Mouse (Mus musculus) cerebellum, adult 11 months (tissue): ENCODE measurements around the gene Kit.

Experiments
- DNase-seq: peaks from one replicate; pipeline ENCODE4 v3.0.0; 2022

The Kit gene

GRCm38 (mm10) chr5:75574852-75575566, at the start of gene Kit:
TSS of gene Kit (plus strand) at chr5:75574916.
- peak; percentile 24 for DNase-seq

GRCm38 (mm10) chr5:75536156-75536555, 38.6 kb upstream of the Kit start:
- DNase-seq = no peak

- no peak for DNase-seq
Measured at GRCm38 (mm10) chr5:75537717-75538116, 37.0 kb upstream of the Kit start.

GRCm38 (mm10) chr5:75538458-75538857, 36.3 kb upstream of the Kit start:
- no peak for DNase-seq

GRCm38 (mm10) chr5:75539098-75539497, 35.6 kb upstream of the Kit start:
- DNase-seq = no peak

- no peak for DNase-seq
Measured at GRCm38 (mm10) chr5:75543757-75544156, 31.0 kb upstream of the Kit start.

- no peak for DNase-seq
Measured at GRCm38 (mm10) chr5:75544472-75545264, 30.0 kb upstream of the Kit start.

GRCm38 (mm10) chr5:75545265-75545643, 29.5 kb upstream of the Kit start:
- DNase-seq = no peak

GRCm38 (mm10) chr5:75553021-75553420, 21.7 kb upstream of the Kit start:
- no peak for DNase-seq

- DNase-seq = no peak
Measured at GRCm38 (mm10) chr5:75557636-75558035, 17.1 kb upstream of the Kit start.

- no peak for DNase-seq
Measured at GRCm38 (mm10) chr5:75559291-75559690, 15.4 kb upstream of the Kit start.

GRCm38 (mm10) chr5:75561231-75561630, 13.5 kb upstream of the Kit start:
- no peak for DNase-seq

- no peak for DNase-seq
Measured at GRCm38 (mm10) chr5:75574151-75574851, 415 bp upstream of the Kit start.

- DNase-seq = no peak
Measured at GRCm38 (mm10) chr5:75575567-75576515, 1.1 kb downstream of the Kit start.

GRCm38 (mm10) chr5:75576741-75577140, 2.0 kb downstream of the Kit start:
- no peak for DNase-seq

GRCm38 (mm10) chr5:75578141-75578540, 3.4 kb downstream of the Kit start:
- DNase-seq = no peak

GRCm38 (mm10) chr5:75579244-75579643, 4.5 kb downstream of the Kit start:
- DNase-seq = no peak

GRCm38 (mm10) chr5:75579646-75580268, 5.0 kb downstream of the Kit start:
- DNase-seq = peak; percentile 12

GRCm38 (mm10) chr5:75581926-75582325, 7.2 kb downstream of the Kit start:
- no peak for DNase-seq

GRCm38 (mm10) chr5:75587781-75588180, 13.1 kb downstream of the Kit start:
- DNase-seq = no peak

- DNase-seq = no peak
Measured at GRCm38 (mm10) chr5:75589552-75590346, 15.0 kb downstream of the Kit start.
